Mouse (Mus musculus) megakaryocyte progenitor cell, adult 5-6 weeks (primary cell): ENCODE measurements around the gene Mptx2. TPM values are rescaled to one million over a fixed set of nuclear protein-coding genes. Genes with fewer than 3 reads are reported as not detected.
"Not testable (repeated sequence)": the region's sequence is repeated elsewhere in the genome, so short reads cannot be mapped to it uniquely, and the experiment has no call there.

Source experiments
- ATAC-seq: replicated peaks from 2 replicates; pipeline ENCODE4 v1.8.0; 2016; ENCODE audit warnings: mild to moderate bottlenecking, moderate TSS enrichment, inconsistent platforms; ENCODE audit not compliant: poor library complexity
- total RNA-seq, 2 experiments: library from RNA; stranded (forward) in 1 of 2; stranded (reverse) in 1 of 2; fragments of 157-497, 149-512 nt in 1 of 2; fragments of 200-1000 nt in 1 of 2; gene quantifications; 2 replicates each; pipeline versions ENCODE4 v1.2.3 to v1.2.4; 2015 to 2017

Mptx2 gene
- total RNA-seq (2015) (not detected in 2 replicates), total RNA-seq (2017) (not detected in 2 replicates)

DNA sequence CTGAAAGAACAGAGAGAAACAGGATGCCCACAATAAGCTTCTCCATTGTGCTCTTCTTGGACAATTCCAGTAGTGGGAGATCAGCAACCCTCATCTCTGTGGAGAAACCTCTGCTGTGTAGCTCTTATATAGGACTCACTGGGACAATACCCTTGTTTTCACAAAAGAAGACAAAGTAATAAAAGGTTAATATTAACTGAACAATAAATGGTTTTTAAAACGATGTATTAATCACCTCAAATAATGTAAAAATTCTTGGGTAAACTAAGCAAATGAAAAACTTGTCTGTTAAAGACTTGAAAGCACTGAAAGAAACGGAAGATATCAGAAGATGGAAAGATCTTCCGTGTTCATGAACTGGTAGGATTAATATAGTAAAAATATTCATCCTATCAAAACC is at the start of gene Mptx2:
Gene Mptx2, minus strand, starts transcription at position 101 of the 400 bp plus-strand sequence.
- no peak for ATAC-seq

DNA sequence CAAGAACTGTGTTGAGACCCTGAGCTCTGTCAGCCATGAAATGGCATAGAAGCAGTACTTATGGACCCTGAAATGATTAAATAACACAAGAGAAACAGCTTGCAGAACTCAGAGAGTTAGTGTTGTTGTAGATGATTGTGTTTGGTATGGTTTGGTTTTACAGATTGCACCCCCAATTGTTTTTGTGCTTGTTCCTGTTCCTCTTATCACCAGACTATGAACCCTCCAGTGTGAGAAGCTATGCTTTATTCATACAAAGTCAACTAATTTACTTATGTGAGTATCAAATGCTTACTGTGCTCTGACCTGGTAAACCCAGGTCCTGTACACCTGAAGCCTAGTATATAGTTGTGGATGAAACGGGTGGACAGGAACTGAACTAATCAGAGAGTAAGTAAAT is 49.0 kb upstream of the Mptx2 start:
- ATAC-seq: no peak

DNA sequence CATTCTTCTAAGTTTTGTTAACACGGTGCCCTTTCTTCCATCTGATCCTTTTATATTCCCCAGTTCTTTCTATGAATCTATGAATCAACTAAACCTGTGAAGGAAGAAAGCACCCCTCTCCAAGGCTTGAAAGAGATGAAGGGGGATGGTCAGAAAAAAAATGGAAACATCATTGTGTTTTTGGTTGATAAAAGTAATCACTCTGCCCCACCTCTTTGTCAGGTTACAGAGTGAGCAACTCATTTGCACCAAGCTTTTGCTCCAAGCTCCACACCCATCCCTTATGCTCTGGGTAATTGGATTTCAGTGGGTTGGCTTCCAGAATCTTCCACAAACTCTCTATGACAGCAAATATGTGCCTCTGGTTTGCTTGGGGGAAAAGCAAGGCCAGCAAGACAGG is 47.8 kb upstream of the Mptx2 start:
- peak; percentile 30; the same call in 1 of the 2 replicates for ATAC-seq

DNA sequence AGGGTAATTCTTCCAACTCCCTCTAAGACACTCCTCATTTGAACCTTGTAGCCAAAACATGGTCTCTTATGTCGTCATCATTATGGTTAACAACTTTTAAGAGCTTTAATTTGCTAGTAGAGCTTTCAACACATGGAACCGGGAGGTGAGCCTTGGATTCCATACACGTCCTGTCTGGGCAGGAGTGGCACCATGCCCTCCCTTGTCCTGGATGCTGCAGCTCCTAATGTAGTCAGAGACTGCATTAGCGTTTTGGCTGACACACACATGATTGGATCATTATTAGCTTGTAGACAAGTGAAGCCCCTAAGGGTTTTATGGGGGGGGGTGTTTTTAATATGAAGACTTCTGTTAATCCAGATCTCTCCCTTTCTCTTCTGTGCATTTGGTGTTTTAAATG is 47.4 kb upstream of the Mptx2 start:
- ATAC-seq: no peak

DNA sequence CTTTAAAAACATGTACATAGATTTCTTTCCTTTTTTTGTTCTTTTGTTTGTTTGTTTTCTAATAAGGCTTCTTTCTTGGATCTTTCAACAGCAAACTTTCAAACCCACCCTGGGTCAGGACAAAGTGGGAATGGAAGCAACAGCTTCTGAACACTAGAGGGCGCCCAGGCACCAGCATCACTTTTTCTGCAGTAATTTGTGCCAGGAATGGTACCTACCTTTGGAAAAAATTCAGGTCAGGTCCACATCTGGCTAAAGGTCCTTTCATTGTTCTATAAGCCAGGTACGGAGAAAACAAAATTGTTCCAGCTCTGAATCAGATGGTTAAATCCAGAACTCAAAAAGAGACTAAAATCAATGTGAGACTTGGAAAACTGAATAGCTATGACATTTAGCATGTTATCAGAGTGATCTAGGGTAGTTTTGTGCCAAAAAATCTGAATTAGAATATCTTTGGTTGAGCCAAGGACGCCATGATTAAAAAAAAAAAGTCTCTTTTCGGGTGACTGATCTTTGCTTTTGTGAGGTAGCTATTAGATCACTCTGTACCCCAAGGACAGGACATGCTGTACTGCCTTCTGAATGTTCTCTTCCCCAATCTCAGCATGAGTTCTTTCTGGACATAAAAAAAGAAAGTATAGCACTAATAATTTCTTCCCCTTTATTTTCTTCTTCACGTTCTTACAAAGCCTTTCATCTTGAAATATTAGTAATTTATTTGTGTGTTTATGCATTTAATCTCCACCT is 46.4 kb upstream of the Mptx2 start:
- ATAC-seq: peak; percentile 81

DNA sequence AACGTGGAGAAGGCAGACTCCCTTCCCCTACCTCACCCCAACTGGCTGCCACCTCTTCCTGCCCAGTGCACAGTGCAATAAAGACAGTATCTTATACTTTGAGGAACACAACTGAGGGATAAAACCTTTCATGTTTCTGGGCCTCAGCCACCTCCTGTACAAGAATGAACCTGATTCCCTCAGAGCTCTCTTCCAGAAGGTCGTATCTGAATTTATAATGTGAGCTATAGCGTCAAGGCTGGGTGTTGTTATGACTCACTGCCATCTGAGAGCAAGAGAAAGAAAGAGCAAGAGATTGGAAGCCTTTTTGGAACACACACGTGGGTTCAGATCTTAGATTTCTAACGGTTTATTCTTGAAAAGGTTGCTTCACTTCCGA is 44.7 kb upstream of the Mptx2 start:
- ATAC-seq: no peak

DNA sequence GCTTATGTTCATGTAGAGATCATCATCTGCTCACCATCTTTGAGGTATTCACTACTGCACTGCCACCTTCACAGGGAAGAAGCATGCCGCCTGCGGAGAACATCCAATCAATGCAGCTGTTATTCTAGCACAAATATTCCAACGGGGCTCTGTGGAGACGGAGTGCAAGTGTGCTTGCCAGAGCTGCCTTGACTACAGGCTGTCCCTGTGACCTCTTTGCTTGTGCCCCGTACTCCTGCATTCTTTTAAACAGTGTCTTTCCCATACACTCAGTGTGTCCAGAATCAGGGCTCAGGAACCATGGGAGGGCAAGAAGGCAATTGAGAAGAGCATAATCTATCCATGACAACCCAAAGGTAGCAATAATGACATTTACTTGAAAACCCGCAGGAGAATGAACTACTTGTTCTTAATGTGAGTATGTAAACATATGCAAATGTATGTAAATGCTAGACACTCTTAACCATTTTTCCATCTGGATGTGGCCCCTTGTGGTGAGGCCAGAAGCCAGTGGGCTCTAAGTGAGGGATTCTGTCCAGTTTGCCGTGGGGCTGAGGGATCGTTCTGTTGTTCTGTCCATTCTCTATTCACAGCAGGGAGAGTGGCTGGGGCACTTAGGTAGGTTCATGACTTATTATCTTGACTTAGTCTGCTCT is 44.1 kb upstream of the Mptx2 start:
- no peak for ATAC-seq

DNA sequence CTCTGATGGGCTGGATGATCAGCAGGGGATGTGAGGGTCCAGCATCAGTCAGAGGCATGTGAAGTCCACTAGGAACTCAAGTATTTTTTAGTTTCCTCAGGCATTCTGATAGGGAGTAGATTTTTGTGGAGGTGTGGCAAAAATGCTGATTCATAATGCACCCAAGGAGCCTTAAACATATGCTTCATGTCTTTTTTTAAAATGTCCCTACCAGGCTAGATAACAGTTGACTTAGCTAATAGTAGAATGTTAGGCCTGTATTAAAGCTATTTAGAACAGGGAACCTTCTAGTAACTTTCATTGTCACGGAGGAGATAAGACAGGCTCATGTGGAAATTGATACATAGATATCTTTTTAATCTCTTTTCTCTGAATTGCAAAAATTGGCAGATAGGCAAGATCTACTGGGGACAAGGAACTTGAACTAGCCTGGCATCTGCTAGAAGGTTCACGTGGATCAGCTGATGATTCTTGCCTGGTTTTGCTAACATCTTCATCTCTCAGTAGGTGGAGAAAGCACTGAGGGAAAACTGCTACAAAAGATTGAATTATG is 40.4 kb upstream of the Mptx2 start:
- peak; percentile 40 for ATAC-seq

DNA sequence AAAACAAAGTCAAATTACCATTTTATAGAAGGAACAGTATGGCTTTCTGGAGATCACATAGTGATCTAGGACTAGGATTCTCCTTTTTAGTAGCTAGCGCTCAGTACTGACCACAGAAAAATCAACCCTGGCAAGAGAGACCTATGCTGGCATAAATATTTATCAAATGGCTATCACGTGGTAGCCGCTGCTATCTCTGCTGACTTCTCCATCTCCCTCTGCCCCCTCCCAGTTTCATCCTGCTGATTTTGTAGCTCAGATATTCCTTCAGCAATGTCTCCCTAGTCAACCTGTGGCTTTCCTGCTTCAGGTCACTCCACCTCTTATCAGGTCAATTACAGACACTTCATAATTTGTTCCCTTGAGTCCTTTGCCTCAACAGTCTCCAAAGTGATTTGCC is 38.1 kb upstream of the Mptx2 start:
- ATAC-seq: no peak

DNA sequence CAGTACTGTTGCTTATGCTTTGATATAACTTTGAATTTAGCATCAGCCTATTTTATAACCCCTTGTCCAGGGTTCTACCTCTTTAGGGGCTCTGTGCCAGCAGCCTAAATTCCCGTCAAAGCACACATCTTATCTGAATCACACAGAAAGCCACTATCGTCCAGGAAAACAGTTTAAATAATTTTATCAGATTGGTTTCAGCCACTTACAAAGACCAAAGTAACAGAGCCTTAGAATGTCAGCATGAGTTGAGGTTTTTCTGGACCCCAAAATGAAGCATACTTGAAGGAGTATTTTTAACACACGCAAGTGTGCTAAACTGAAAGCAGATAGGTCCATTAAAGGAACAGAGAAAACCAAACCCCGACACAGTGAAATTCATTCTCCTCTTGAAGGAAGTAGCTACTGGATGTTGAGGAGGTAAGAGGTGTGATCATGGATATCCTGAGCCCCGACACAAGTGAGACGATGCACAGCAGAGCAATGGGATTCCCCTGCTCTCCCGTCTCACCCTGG is 36.0 kb upstream of the Mptx2 start:
- ATAC-seq: peak; percentile 40

DNA sequence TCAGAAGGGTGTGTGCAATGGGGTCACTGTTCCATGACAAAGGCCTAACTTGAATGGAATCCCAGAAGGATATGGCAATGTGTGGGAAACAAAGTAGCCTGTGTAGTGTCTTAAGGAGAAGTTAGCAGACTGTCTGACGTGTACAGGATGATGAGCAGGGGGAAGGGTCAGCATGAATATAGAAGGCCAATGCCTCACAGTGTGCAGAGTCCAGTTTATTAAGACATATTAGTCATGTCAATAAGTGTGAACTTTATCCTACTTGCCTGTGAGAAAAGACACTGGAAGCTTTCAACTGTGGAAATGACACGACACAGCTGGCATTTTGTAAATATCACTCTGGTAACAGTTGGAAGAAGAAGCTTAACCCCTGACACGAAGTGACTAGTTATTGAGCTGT is 25.2 kb upstream of the Mptx2 start:
- not testable (repeated sequence) for ATAC-seq

DNA sequence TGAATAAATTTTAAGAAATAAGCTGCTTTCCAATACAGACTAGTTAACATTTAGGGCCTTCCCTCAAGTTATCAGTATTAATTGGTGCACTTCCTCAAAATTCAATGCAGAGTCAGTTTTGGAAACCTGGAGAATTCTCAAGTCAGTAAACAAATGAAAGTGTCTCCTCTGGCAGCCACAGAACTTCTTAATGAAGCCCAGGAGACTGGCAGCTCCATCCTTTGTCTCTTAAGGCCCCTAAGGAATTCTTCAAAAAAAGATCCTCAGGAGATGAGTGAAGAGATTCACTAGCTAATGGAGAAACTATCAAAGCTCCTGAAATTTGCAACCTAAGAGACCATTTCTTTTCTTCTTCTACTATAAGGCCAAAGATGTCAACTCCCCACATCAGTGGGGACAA is 11.9 kb downstream of the Mptx2 start, which contains the start of gene Olfr418:
Gene Olfr418, plus strand, starts transcription at position 301 of the 400 bp plus-strand sequence.
- ATAC-seq: no peak

DNA sequence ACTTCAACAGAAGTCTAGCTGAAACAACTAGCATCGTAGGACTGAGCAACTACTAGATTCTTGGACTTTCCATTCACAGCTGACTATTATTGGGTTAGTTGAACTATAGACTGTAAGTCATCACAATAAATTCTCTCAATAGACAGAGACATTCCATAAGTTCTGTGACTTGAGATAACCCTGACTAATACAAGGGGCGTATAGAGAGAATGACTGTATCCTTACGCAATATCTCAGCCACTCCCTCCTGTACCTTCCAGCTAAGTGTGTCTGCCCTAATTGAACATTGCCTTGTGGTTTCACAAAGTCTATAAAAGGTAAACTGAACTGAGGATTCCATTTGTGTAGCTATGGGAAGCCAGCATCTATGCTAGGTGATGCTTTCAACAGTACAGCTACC is 27.7 kb downstream of the Mptx2 start:
- ATAC-seq: no peak

DNA sequence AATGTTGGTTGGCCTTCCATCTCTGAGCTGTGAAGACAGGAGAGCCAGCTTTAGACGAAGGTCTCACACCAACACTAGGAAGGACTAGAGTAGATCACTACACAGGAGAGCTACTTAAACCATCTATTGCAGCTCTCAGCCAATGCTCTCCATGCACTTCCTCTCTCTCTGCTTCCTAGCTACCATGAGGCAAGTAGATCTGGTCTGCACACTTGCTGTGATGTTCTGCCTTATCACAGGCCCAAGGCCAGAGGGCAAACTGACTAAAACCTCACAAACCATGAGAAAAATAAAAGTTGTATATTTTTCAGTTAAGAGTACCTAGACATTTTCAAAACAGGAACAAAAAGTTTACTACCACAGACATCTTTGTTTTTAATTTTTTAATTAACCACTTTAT is 40.6 kb downstream of the Mptx2 start:
- ATAC-seq: peak; percentile 70

DNA sequence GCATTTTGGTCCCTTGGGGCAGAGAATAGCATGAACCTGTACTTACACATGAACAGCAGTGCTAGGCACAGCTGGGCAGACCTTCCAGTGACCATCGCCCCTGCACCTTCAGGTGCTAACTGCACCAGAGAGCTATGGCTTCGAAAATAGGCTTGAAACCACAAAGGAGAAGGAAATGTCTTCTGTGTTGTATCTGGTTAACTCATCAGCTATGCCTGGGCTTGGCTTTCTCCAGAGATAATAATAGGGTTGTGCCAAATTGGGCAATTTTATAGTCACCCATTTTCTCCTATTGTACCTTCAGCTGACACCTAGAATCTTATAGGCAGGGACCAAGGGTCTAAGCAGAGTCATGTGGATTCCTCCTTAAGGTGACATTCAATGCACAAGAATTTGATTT is 50.5 kb downstream of the Mptx2 start, which contains the start of gene Fcer1a:
Gene Fcer1a, minus strand, starts transcription at position 134 of the 400 bp plus-strand sequence.
- ATAC-seq: peak; percentile 39

Other genes starting within 250 kb of the Mptx2 start
- not detected in 2 replicates for gene Olfr1408, start 140.4 kb downstream of the Mptx2 start, total RNA-seq (2015)
- not detected in 2 replicates for gene Olfr1408, start 140.4 kb downstream of the Mptx2 start, total RNA-seq (2017)
- gene Olfr1406, start 87.1 kb downstream of the Mptx2 start, total RNA-seq (2015): not detected in 2 replicates
- gene Olfr1406, start 87.1 kb downstream of the Mptx2 start, total RNA-seq (2017): not detected in 2 replicates
- not detected in 2 replicates for gene Olfr218, start 80.0 kb downstream of the Mptx2 start, total RNA-seq (2015)
- not detected in 2 replicates for gene Olfr218, start 80.0 kb downstream of the Mptx2 start, total RNA-seq (2017)
- not detected in 2 replicates for gene Olfr1404, start 65.4 kb downstream of the Mptx2 start, total RNA-seq (2015)
- gene Olfr1404, start 65.4 kb downstream of the Mptx2 start, total RNA-seq (2017): not detected in 2 replicates
- gene Fcer1a, start 50.6 kb downstream of the Mptx2 start, total RNA-seq (2015): 7.9 and 8.0 TPM in 2 replicates
- 0.74 and 3.7 TPM in 2 replicates for gene Fcer1a, start 50.6 kb downstream of the Mptx2 start, total RNA-seq (2017)
- not detected in 2 replicates for gene Olfr418, start 11.8 kb downstream of the Mptx2 start, total RNA-seq (2015)
- gene Olfr418, start 11.8 kb downstream of the Mptx2 start, total RNA-seq (2017): not detected in 2 replicates
- gene Ackr1, start 56.0 kb upstream of the Mptx2 start, total RNA-seq (2015): not detected in 2 replicates
- not detected in 2 replicates for gene Ackr1, start 56.0 kb upstream of the Mptx2 start, total RNA-seq (2017)
- 56.5 and 62.8 TPM in 2 replicates for gene Aim2, start 73.1 kb upstream of the Mptx2 start, total RNA-seq (2015)
- gene Aim2, start 73.1 kb upstream of the Mptx2 start, total RNA-seq (2017): 65.3 and 67.4 TPM in 2 replicates
- gene Cadm3, start 89.9 kb upstream of the Mptx2 start, total RNA-seq (2015): 0.22 TPM in 1 of 2 replicates, not detected in the other
- gene Cadm3, start 89.9 kb upstream of the Mptx2 start, total RNA-seq (2017): 0.14 TPM in 1 of 2 replicates, not detected in the other
- 0.20 and 0.25 TPM in 2 replicates for gene Ifi206, start 213.3 kb upstream of the Mptx2 start, total RNA-seq (2015)
- 0.07 and 0.17 TPM in 2 replicates for gene Ifi206, start 213.3 kb upstream of the Mptx2 start, total RNA-seq (2017)